Mouse (Mus musculus) brain, embryonic 14.5 days (tissue): ENCODE measurements around the gene Ccdc7a.

Experiments used
- CTCF ChIP-seq: fragments of 200-500 bp; IDR thresholded peaks from 2 replicates; pipeline ENCODE4 v1.5.1; 2012; ENCODE audit warnings: inconsistent platforms, mild to moderate bottlenecking, moderate library complexity, borderline replicate concordance; ENCODE audit not compliant: insufficient read depth, insufficient read length; ENCODE audit errors: extremely low read depth
- POLR2A ChIP-seq: fragments of 200-500 bp; IDR thresholded peaks from 2 replicates; pipeline ENCODE4 v1.6.1; 2012; ENCODE audit warnings: mild to moderate bottlenecking, inconsistent platforms, borderline replicate concordance; ENCODE audit not compliant: poor library complexity, insufficient read depth, insufficient read length, severe bottlenecking; ENCODE audit errors: extremely low read depth

DNA sequence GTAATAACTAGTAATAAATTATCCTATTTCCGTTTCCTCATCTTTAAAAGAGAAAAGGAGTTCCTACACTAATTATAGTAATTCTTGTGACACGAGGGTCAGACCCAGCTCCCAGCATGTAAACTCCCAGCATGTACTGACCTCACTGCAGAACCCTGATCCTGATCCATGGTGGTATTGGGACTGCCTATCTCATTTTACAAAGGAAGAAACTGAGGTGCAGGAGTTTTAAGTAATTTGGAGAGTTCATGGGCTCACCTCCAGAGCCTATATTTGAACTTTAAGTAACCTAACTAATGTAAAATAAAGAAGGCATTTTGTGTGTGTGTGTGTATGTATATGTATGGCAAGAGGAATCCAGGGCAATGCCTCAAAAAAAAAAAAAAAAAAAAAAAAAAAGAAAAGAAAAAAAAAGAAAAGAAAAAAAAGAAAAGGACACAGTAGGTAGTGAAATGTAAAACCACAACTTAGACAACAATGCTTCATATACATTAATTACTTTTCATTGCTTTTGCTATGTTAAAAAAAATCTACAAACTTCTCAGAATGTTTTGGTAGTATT lies 378.8 kb downstream of the Ccdc7a start:
- TF ChIP-seq POLR2A (no peak), CTCF (no peak)
